Mouse (Mus musculus): ENCODE results near the gene Pdzrn3.

The Pdzrn3 gene

GRCm38 (mm10) chr6:101379546-101379945 lies 1.8 kb upstream of the Pdzrn3 start:
- no peak for DNase-seq (ENCODE audit: low read depth, low spot score)
- Histone ChIP-seq H3K27me3 (ENCODE audit: control insufficient read depth, insufficient read depth, low read length, poor library complexity, severe bottlenecking) (no peaks in the 10 kb centered on the region), H3K36me3 (ENCODE audit: control insufficient read depth, insufficient read depth, low read length, poor library complexity, severe bottlenecking) (no peaks in the 10 kb centered on the region)

- H3K36me3 ChIP-seq (ENCODE audit: control insufficient read depth, insufficient read depth, low read length, poor library complexity, severe bottlenecking) = no peaks in the 10 kb centered on the region
- no peak for DNase-seq (ENCODE audit: low read depth, low spot score)
- H3K27me3 ChIP-seq (ENCODE audit: control insufficient read depth, insufficient read depth, low read length, poor library complexity, severe bottlenecking) = no peaks in the 10 kb centered on the region
These were observed 375 bp upstream of the Pdzrn3 start for GRCm38 (mm10) chr6:101377935-101378609.

- Histone ChIP-seq H3K27me3 (ENCODE audit: control insufficient read depth, insufficient read depth, low read length, poor library complexity, severe bottlenecking) (no peaks in the 10 kb centered on the region), H3K36me3 (ENCODE audit: control insufficient read depth, insufficient read depth, low read length, poor library complexity, severe bottlenecking) (no peaks in the 10 kb centered on the region)
These were observed 1.1 kb downstream of the Pdzrn3 start for GRCm38 (mm10) chr6:101376511-101377166.

GRCm38 (mm10) chr6:101376049-101376448 lies 1.6 kb downstream of the Pdzrn3 start:
- no peak for DNase-seq (ENCODE audit: low read depth, low spot score)
- Histone ChIP-seq H3K36me3 (ENCODE audit: control insufficient read depth, insufficient read depth, low read length, poor library complexity, severe bottlenecking) (no peaks in the 10 kb centered on the region), H3K27me3 (ENCODE audit: control insufficient read depth, insufficient read depth, low read length, poor library complexity, severe bottlenecking) (no peaks in the 10 kb centered on the region)

More at GRCm38 (mm10) chr6:101376511-101377166, 1.1 kb downstream of the Pdzrn3 start:
- no peak for DNase-seq (ENCODE audit: low read depth, low spot score)

GRCm38 (mm10) chr6:101374721-101375120 lies 3.0 kb downstream of the Pdzrn3 start:
- H3K36me3 ChIP-seq (ENCODE audit: control insufficient read depth, insufficient read depth, low read length, poor library complexity, severe bottlenecking) = no peaks in the 10 kb centered on the region
- no peaks in the 10 kb centered on the region for H3K27me3 ChIP-seq (ENCODE audit: control insufficient read depth, insufficient read depth, low read length, poor library complexity, severe bottlenecking)
- DNase-seq (ENCODE audit: low read depth, low spot score) = no peak

- Histone ChIP-seq H3K27me3 (ENCODE audit: control insufficient read depth, insufficient read depth, low read length, poor library complexity, severe bottlenecking) (no peaks in the 10 kb centered on the region), H3K36me3 (ENCODE audit: control insufficient read depth, insufficient read depth, low read length, poor library complexity, severe bottlenecking) (no peaks in the 10 kb centered on the region)
- DNase-seq (ENCODE audit: low read depth, low spot score) = no peak
These were observed 3.5 kb downstream of the Pdzrn3 start for GRCm38 (mm10) chr6:101374186-101374585.

- Histone ChIP-seq H3K27me3 (ENCODE audit: control insufficient read depth, insufficient read depth, low read length, poor library complexity, severe bottlenecking) (no peaks in the 10 kb centered on the region), H3K36me3 (ENCODE audit: control insufficient read depth, insufficient read depth, low read length, poor library complexity, severe bottlenecking) (no peaks in the 10 kb centered on the region)
- no peak for DNase-seq (ENCODE audit: low read depth, low spot score)
These were observed 4.7 kb downstream of the Pdzrn3 start for GRCm38 (mm10) chr6:101372982-101373381.

- no peaks in the 10 kb centered on the region for H3K27me3 ChIP-seq (ENCODE audit: control insufficient read depth, insufficient read depth, low read length, poor library complexity, severe bottlenecking)
- no peak for DNase-seq (ENCODE audit: low read depth, low spot score)
- H3K36me3 ChIP-seq (ENCODE audit: control insufficient read depth, insufficient read depth, low read length, poor library complexity, severe bottlenecking) = no peaks in the 10 kb centered on the region
These were observed 10.7 kb downstream of the Pdzrn3 start for GRCm38 (mm10) chr6:101366809-101367602.

- H3K36me3 ChIP-seq (ENCODE audit: control insufficient read depth, insufficient read depth, low read length, poor library complexity, severe bottlenecking) = no peaks in the 10 kb centered on the region
- no peaks in the 10 kb centered on the region for H3K27me3 ChIP-seq (ENCODE audit: control insufficient read depth, insufficient read depth, low read length, poor library complexity, severe bottlenecking)
- DNase-seq (ENCODE audit: low read depth, low spot score) = no peak
These were observed 11.9 kb downstream of the Pdzrn3 start for GRCm38 (mm10) chr6:101365795-101366194.

- no peaks in the 10 kb centered on the region for H3K36me3 ChIP-seq (ENCODE audit: control insufficient read depth, insufficient read depth, low read length, poor library complexity, severe bottlenecking)
- no peak for DNase-seq (ENCODE audit: low read depth, low spot score)
- no peaks in the 10 kb centered on the region for H3K27me3 ChIP-seq (ENCODE audit: control insufficient read depth, insufficient read depth, low read length, poor library complexity, severe bottlenecking)
These were observed 13.8 kb downstream of the Pdzrn3 start for GRCm38 (mm10) chr6:101363904-101364303.

- DNase-seq (ENCODE audit: low read depth, low spot score) = no peak
- H3K36me3 ChIP-seq (ENCODE audit: control insufficient read depth, insufficient read depth, low read length, poor library complexity, severe bottlenecking) = no peaks in the 10 kb centered on the region
- no peaks in the 10 kb centered on the region for H3K27me3 ChIP-seq (ENCODE audit: control insufficient read depth, insufficient read depth, low read length, poor library complexity, severe bottlenecking)
These were observed 15.0 kb downstream of the Pdzrn3 start for GRCm38 (mm10) chr6:101362728-101363127.

GRCm38 (mm10) chr6:101362268-101362667 lies 15.4 kb downstream of the Pdzrn3 start:
- H3K27me3 ChIP-seq (ENCODE audit: control insufficient read depth, insufficient read depth, low read length, poor library complexity, severe bottlenecking) = no peaks in the 10 kb centered on the region
- no peak for DNase-seq (ENCODE audit: low read depth, low spot score)
- no peaks in the 10 kb centered on the region for H3K36me3 ChIP-seq (ENCODE audit: control insufficient read depth, insufficient read depth, low read length, poor library complexity, severe bottlenecking)

GRCm38 (mm10) chr6:101360211-101360737 lies 17.4 kb downstream of the Pdzrn3 start:
- Histone ChIP-seq H3K36me3 (ENCODE audit: control insufficient read depth, insufficient read depth, low read length, poor library complexity, severe bottlenecking) (no peaks in the 10 kb centered on the region), H3K27me3 (ENCODE audit: control insufficient read depth, insufficient read depth, low read length, poor library complexity, severe bottlenecking) (no peaks in the 10 kb centered on the region)
- no peak for DNase-seq (ENCODE audit: low read depth, low spot score)

GRCm38 (mm10) chr6:101359646-101360045 lies 18.1 kb downstream of the Pdzrn3 start:
- Histone ChIP-seq H3K27me3 (ENCODE audit: control insufficient read depth, insufficient read depth, low read length, poor library complexity, severe bottlenecking) (no peaks in the 10 kb centered on the region), H3K36me3 (ENCODE audit: control insufficient read depth, insufficient read depth, low read length, poor library complexity, severe bottlenecking) (no peaks in the 10 kb centered on the region)
- no peak for DNase-seq (ENCODE audit: low read depth, low spot score)

GRCm38 (mm10) chr6:101354887-101355286 lies 22.8 kb downstream of the Pdzrn3 start:
- DNase-seq (ENCODE audit: low read depth, low spot score) = no peak
- H3K27me3 ChIP-seq (ENCODE audit: control insufficient read depth, insufficient read depth, low read length, poor library complexity, severe bottlenecking) = no peaks in the 10 kb centered on the region
- no peaks in the 10 kb centered on the region for H3K36me3 ChIP-seq (ENCODE audit: control insufficient read depth, insufficient read depth, low read length, poor library complexity, severe bottlenecking)

All from splenic B cell, adult 2 months (primary cell).